Mouse (Mus musculus) liver, postnatal 0 days (tissue): ENCODE results near the gene Dscaml1. TPM values are rescaled to one million over a fixed set of nuclear protein-coding genes. Genes with fewer than 3 reads are reported as not detected.

Source experiments
- ATAC-seq: fragments of 200-750 bp; cut with Nextera tagmentation; 2 replicates; pipeline ENCODE4 v1.8.0; 2017; ENCODE audit warnings: mild to moderate bottlenecking, moderate library complexity
- DNase-seq: peaks from one replicate; pipeline ENCODE4 v3.0.0-alpha.2; 2016
- H3K27ac ChIP-seq: fragments of 300-500 bp; sonication (generic); 2 replicates; pipeline ENCODE4 v1.5.1; 2014; ENCODE audit warnings: antibody characterized with exemption, moderate library complexity, mild to moderate bottlenecking, low read depth
- H3K27me3 ChIP-seq: fragments of 300-500 bp; sonication (generic); 2 replicates; pipeline ENCODE4 v1.6.1; 2014; ENCODE audit warnings: low read length, control low read depth, mixed read lengths; ENCODE audit not compliant: insufficient read depth
- H3K36me3 ChIP-seq: fragments of 300-500 bp; sonication (generic); replicated peaks from 2 replicates; pipeline ENCODE4 v1.6.1; 2014; ENCODE audit warnings: mild to moderate bottlenecking, control low read depth, low read length, moderate library complexity, mixed read lengths; ENCODE audit not compliant: insufficient read depth
- H3K4me1 ChIP-seq: fragments of 300-500 bp; sonication (generic); 2 replicates; pipeline ENCODE4 v1.6.1; 2014; ENCODE audit warnings: antibody characterized with exemption, mild to moderate bottlenecking, control low read depth; ENCODE audit not compliant: insufficient read depth
- H3K4me2 ChIP-seq: fragments of 300-500 bp; sonication (generic); 2 replicates; pipeline ENCODE4 v1.6.1; 2014; ENCODE audit warnings: low read depth, mild to moderate bottlenecking, low read length, moderate library complexity, mixed read lengths
- H3K4me3 ChIP-seq: fragments of 300-500 bp; sonication (generic); 2 replicates; pipeline ENCODE4 v1.5.1; 2014; ENCODE audit warnings: low read depth, low read length
- H3K9ac ChIP-seq: fragments of 300-500 bp; sonication (generic); replicated peaks from 2 replicates; pipeline ENCODE4 v1.6.1; 2014; ENCODE audit warnings: mild to moderate bottlenecking, moderate library complexity
- H3K9me3 ChIP-seq: fragments of 300-500 bp; sonication (generic); 2 replicates; pipeline ENCODE4 v1.6.1; 2016; ENCODE audit warnings: mild to moderate bottlenecking, control low read depth, low read length, mixed read lengths
- CTCF ChIP-seq: sonication (generic); IDR thresholded peaks from 2 replicates; pipeline ENCODE4 v1.5.1; 2016; ENCODE audit warnings: antibody characterized with exemption, low read depth
- EP300 ChIP-seq: IDR thresholded peaks from 2 replicates; pipeline ENCODE4 v1.6.1; 2016; ENCODE audit warnings: antibody characterized with exemption, low read depth, mild to moderate bottlenecking
- WGBS: fragments of 180-500 bp; shearing (Covaris S2); extraction: QIAGEN DNeasy Blood & Tissue Kit; methylation state at CpG from one replicate; pipeline ENCODE4 v1.1.7; 2014; ENCODE audit not compliant: insufficient replicate concordance; 5-methylcytosine and 5-hydroxymethylcytosine counted together
- polyA plus RNA-seq: library from polyadenylated mRNA; unstranded; fragments of >200 nt; fragmentation: Nextera tagmentation; extraction: Ambion mirVana; gene quantifications from 2 replicates; pipeline ENCODE4 v1.2.1, GENCODE M21; 2015

The Dscaml1 gene
- polyA plus RNA-seq, 1 experiment from 2014 or later: not detected

DNA sequence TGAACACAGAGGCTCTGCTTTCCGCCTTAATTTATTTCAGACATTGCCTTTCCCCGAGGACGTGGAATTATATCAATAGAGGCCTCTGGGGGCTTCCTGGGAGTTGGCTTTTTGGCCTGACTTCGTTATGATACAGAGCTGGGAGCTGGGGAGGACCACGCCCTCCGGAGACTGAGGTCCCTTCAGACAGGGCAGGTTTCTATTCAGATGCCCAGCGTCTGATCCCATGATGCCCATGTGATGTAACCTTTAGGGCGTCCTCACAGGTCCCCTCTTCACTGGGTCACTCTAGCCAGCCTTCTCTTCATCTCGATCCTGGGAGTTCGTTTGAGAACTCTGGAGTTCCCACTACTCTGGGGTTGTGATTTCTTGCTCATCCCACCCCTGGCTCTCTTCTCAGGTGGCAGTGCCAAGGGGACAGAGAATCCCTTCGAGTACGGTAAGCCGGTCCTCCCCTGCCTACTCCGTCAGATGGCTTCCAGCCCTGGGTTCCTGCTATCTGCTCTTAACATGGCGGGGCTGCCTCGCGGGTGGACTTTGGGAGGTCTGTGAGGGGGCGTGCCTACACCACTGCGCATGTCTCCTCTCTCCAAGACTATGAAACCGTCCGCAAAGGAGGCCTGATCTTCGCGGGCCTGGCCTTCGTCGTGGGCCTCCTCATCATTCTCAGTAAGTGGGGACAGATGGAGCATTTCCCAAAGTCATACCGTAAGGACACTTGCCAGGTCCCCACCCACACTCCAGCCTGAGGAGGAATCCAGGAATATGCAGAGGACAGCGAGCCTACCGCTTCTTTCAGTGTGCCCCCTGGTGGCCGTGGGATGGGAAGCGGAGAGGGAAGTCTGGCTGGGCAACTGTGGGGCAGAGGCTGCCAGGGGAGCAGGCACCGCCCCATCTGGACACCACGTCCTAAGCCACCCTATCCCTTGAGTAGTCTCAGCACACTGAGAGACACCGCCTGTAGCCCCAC is 18.4 kb upstream of the Dscaml1 start:
- peak; percentile 78 for TF ChIP-seq CTCF
- TF ChIP-seq EP300: no peak
- Histone ChIP-seq H3K4me1 (peaks cover 7% of the 10 kb centered on the region), H3K9me3 (no peaks in the 10 kb centered on the region), H3K27ac (no peak overlapping the region), H3K36me3 (no peaks in the 10 kb centered on the region), H3K27me3 (0 out of 2 replicates have a peak, but pooled peaks cover 2% of the 10 kb centered on the region), H3K4me3 (0 out of 2 replicates have a peak overlapping the region, but pooled peaks have one; percentile 13), H3K9ac (no peak overlapping the region), H3K4me2 (peak overlapping the region; percentile 55)
- DNase-seq (peak; percentile 73), ATAC-seq (peak; percentile 36; the same call in 1 of the 2 replicates)
- WGBS: 38% methylated on average over 33 of the region's 33 CpGs

- TF ChIP-seq CTCF: no peak
- no peak for TF ChIP-seq EP300
- no peaks in the 10 kb centered on the region for H3K36me3 ChIP-seq
- H3K9ac ChIP-seq: no peak overlapping the region
- ATAC-seq (no peak), DNase-seq (no peak)
- H3K4me1 ChIP-seq: peaks cover 7% of the 10 kb centered on the region
- H3K4me2 ChIP-seq: no peak overlapping the region
- no peaks in the 10 kb centered on the region for H3K9me3 ChIP-seq
- H3K4me3 ChIP-seq: no peak overlapping the region
- H3K27me3 ChIP-seq: 0 out of 2 replicates have a peak, but pooled peaks cover 2% of the 10 kb centered on the region
- H3K27ac ChIP-seq: no peak overlapping the region
- 61% methylated on average over 5 of the region's 5 CpGs for WGBS
Measured at GRCm38 (mm10) chr9:45410193-45410592, 16.2 kb upstream of the Dscaml1 start.

GRCm38 (mm10) chr9:45410614-45411013 is 15.8 kb upstream of the Dscaml1 start:
- Histone ChIP-seq H3K27me3 (0 out of 2 replicates have a peak, but pooled peaks cover 2% of the 10 kb centered on the region), H3K27ac (no peak overlapping the region), H3K4me2 (no peak overlapping the region), H3K4me3 (no peak overlapping the region), H3K9me3 (no peaks in the 10 kb centered on the region), H3K9ac (no peak overlapping the region), H3K36me3 (no peaks in the 10 kb centered on the region), H3K4me1 (peaks cover 7% of the 10 kb centered on the region)
- WGBS: 75% methylated on average over 2 of the region's 2 CpGs
- DNase-seq (no peak), ATAC-seq (no peak)
- TF ChIP-seq EP300 (no peak), CTCF (no peak)

DNA sequence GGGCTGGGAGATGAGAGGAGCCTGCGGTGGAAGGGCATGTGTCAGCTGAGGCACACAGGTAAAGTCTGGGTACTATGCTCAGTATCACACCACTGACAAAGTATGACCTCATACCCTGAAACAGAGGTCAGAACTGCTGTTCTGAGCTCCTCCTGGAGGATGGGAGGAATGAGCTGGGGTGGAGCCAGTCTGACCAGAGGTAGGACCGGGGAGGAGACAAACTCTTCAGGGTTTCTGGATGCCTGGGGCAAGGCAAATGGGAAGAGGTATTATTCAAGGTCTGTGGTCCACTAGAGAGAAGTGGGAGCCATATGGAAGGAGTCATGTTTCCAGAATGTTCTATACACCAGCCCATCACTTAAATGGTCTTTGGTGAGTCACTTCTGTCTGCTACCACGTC is 15.3 kb upstream of the Dscaml1 start:
- H3K9ac ChIP-seq: no peak overlapping the region
- no peak for DNase-seq
- TF ChIP-seq EP300 (no peak), CTCF (no peak)
- H3K27ac ChIP-seq: no peak overlapping the region
- no peak overlapping the region for H3K4me2 ChIP-seq
- 75% methylated on average over 3 of the region's 3 CpGs for WGBS
- H3K4me3 ChIP-seq: no peak overlapping the region
- H3K4me1 ChIP-seq: peaks cover 7% of the 10 kb centered on the region
- 0 out of 2 replicates have a peak, but pooled peaks cover 2% of the 10 kb centered on the region for H3K27me3 ChIP-seq
- H3K36me3 ChIP-seq: no peaks in the 10 kb centered on the region
- H3K9me3 ChIP-seq: no peaks in the 10 kb centered on the region
- no peak for ATAC-seq

- no peak overlapping the region for H3K9ac ChIP-seq
- WGBS: 17% methylated on average over 7 of the region's 7 CpGs
- H3K4me2 ChIP-seq: 0 out of 2 replicates have a peak overlapping the region, but pooled peaks have one; percentile 35
- no peak overlapping the region for H3K27ac ChIP-seq
- no peak for ATAC-seq
- H3K27me3 ChIP-seq: 0 out of 2 replicates have a peak, but pooled peaks cover 2% of the 10 kb centered on the region
- TF ChIP-seq EP300 (no peak), CTCF (peak; percentile 63)
- DNase-seq: no peak
- H3K9me3 ChIP-seq: no peaks in the 10 kb centered on the region
- no peaks in the 10 kb centered on the region for H3K36me3 ChIP-seq
- peaks cover 7% of the 10 kb centered on the region for H3K4me1 ChIP-seq
- H3K4me3 ChIP-seq: no peak overlapping the region
Measured at GRCm38 (mm10) chr9:45411803-45412202, 14.6 kb upstream of the Dscaml1 start.

DNA sequence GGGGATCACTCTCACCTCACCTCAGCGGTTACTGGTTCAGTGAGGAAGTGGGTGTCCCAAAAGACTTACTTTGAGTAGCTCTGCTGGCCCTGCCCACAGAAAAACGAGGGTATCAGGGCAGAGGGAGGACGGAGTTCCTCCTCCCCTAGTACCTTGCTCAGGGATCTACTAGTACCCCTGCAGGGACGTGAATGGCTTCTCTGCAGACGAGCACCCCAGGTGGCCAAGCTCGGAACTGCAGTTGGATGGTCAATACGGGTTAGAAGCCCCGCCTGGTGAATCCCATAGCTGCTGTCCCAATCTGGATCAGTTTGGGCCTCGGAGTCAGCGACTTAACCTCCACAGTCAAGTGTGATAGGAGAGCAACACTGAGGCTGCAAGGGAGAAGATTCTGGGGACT is 14.1 kb upstream of the Dscaml1 start:
- H3K36me3 ChIP-seq: no peaks in the 10 kb centered on the region
- 5% methylated on average over 10 of the region's 10 CpGs for WGBS
- no peaks in the 10 kb centered on the region for H3K9me3 ChIP-seq
- no peak for TF ChIP-seq EP300
- peak; percentile 90 for TF ChIP-seq CTCF
- ATAC-seq (peak; percentile 47; the same call in 1 of the 2 replicates), DNase-seq (peak; percentile 89)
- H3K9ac ChIP-seq: no peak overlapping the region
- H3K27ac ChIP-seq: no peak overlapping the region
- 0 out of 2 replicates have a peak overlapping the region, but pooled peaks have one; percentile 35 for H3K4me2 ChIP-seq
- no peak overlapping the region for H3K4me3 ChIP-seq
- H3K27me3 ChIP-seq: 0 out of 2 replicates have a peak, but pooled peaks cover 2% of the 10 kb centered on the region
- peaks cover 7% of the 10 kb centered on the region for H3K4me1 ChIP-seq
